Mouse (Mus musculus) megakaryocyte, adult 5-6 weeks (primary cell): ENCODE measurements around the gene Brip1. TPM values are rescaled to one million over a fixed set of nuclear protein-coding genes. Genes with fewer than 3 reads are reported as not detected.

ENCODE experiments used
- ATAC-seq: 2 replicates; pipeline ENCODE4 v1.8.0; 2016; ENCODE audit warnings: mild to moderate bottlenecking, inconsistent platforms; ENCODE audit not compliant: poor library complexity, severe bottlenecking
- total RNA-seq, 2 experiments: library from RNA; stranded (forward) in 1 of 2; stranded (reverse) in 1 of 2; fragments of 153-499, 151-499 nt in 1 of 2; fragments of 221-1000, 200-1000 nt in 1 of 2; gene quantifications; 2 replicates each; pipeline versions ENCODE4 v1.2.3 to v1.2.4; 2015 to 2017

Brip1 gene
- total RNA-seq, 2 experiments from 2014 or later: 20.7 to 23.5 TPM

DNA sequence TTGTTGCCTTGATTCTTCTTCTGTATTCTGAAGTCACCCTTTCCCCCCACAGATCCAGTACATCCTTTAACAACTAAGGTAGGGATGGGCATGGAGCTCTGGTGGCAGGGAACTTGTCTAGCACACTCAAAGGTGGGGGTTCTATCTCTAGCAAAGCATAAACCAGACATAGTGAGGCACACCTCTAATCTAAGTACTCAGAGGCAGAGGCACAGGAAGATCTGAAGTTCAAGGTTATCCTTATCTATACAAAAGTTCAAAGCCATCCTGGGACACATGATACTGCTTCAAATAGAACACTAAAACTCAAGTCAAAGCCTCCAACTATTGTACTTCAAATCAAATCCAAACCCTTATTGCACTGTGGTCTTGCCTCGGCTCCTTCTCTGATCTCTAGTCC lies 85.0 kb downstream of the Brip1 start:
- no peak for ATAC-seq

DNA sequence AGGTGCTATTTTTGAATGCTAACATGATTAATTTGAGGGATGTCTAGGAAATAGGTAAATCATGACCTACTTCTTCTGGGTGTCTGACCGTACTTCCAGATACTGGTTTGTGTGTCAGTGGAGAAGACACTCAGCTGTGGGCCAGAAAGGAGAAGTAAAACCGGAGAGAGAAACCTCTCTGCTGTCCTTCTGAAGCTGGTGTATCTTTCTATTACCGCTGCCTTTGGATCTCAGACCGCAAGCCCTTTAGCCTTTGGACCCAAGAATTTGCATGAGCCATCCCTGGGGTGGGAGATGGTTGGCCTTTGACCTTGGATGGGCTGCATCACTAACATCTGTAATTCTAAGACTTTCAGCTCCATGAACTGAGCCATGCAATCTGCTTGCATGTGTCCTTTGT lies 93.7 kb downstream of the Brip1 start:
- no peak for ATAC-seq

DNA sequence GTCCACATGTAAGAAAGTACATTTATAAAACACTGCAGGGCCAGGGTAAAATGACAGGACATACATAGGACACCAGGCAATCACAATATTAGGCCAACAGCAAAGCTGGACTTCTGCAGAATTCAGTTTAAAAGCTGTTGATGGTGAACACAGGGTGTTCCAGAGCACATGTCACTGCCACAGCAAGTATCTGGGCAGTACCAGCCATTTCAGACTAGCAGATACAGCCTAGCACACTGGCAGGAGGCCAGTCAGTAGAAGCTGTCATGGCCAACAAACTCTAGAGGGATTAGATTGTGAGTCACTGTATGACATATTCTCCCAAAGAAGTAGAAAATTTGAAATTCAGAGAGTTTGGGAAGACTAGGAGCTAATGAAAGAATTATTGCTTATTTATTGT lies 94.4 kb downstream of the Brip1 start:
- no peak for ATAC-seq

DNA sequence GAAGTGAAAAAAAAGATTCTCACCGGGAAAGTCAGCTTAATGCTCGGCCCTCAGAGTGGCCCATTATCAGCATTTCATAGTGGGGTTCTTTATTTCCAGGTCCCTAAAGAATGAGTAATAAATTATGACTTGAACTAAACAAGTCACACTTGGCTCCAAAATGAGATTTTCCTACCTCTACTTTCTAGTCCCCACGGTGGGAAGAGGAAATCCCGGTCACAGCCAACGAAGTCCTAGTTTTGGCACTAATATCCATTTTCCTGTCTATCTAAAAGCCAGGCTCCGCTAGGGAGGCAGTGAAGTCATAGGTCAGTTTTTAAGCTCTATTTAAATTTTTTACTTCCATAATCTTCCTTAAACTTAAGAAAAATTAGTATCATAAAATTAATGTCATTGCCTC lies 99.8 kb downstream of the Brip1 start:
- no peak for ATAC-seq

DNA sequence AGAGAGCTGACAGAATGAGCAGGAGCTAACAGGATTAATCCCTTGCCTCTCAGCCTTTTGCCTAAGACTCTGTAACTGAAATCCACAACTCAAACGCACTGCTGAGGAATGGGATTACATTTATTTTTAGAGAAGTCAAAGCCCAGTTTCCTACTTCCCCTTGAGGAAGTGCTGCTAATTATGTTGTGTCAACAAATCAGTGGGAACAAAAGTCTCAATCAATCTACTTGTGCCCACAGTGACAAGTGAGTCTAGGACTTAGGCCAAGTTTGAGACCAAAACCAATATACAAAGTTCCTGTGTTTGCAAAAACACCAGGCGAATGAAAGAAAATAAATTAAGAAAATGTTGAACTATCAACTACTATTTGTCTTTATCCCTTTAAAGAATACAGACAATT lies 101.7 kb downstream of the Brip1 start:
- ATAC-seq: no peak

DNA sequence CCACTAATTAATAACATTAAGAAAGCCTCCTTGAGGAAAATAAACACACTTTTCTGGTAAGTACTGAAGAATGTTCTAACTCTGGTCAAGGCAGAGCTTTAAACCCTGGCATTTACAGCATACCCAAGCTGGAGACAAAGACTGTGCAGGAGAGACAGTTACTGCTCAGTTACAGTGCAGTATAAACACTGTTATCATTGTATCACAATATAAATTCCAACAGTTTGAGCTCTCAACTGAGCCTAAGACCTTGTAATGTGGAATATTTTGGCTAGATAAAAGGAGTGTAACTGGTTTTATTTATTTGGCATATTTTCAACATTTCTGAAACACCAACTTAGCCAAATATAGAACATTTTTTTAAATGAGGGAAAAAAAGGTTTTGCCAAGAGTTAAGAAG lies 112.2 kb downstream of the Brip1 start:
- no peak for ATAC-seq

DNA sequence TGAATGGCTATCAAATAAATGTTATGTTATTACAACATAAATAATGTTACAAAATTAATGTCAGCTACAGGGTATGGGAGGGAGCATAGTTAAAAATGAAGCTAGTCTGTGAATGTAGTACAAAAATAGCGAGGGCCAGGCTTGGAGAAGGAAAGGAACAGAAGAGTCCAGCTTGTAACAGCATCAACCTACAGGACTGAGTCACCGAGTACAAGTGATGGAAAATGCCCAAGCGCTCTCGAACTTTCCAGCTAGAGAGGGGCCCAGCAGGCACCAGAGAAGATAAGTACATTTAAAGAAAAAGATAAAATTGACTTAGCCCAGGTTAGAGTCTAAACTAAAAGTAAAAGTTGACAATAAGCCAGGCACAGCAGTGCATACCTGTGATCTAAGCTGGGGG lies 116.5 kb downstream of the Brip1 start:
- ATAC-seq: no peak

DNA sequence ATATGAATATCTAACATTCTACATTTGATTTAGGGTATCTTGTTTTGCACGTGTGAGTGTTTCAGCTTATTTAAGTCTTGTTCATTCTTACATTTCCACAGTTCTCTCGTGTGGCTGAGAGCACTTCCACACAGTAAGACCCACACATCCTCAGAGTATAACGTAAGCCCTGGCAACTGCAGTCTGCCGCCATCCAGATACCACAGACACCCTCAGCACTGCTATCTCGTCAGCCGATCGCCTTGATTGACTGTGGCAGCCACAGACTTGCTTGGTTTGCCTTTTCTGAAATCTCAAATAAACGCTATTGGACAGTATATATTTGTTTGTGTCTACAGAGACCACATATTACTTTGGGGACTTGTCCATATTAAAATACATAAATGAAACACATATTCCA lies 123.0 kb downstream of the Brip1 start:
- no peak for ATAC-seq

DNA sequence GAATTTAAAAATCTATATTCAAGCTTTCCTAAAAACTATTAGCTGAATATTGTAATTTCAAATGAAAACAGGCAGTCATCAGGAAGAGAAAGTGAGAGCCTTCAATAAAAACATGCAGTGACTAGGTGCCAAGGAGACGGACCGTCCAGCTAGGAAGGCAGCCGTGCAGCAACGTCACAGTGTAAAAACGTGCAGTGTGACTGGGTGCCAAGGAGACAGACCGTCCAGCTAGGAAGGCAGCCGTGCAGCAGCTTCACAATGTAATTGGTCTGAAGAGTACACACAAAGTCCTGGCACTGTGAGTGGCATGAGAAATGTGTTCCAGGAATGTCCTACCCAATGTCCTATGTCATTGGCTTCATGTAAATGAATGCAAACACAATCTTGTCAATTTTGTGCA lies 124.0 kb downstream of the Brip1 start:
- no peak for ATAC-seq

DNA sequence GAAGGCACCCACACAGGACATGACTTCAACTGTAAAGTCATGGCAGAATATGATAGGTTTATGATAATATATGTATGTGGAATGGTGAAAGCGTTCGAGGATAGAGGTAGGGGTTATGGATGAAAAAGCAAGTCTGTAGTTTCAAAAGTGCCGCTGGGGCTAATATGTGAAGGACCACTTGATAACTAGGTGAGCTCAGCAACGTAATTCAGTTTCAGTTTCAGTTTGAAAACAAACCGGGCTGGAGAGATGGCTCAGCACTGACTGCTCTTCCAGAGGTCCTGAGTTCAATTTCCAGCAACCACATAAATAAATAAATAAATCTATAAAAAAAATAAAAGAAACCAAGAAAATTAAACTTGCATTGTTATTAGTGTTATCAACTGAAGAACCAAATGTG lies 124.6 kb downstream of the Brip1 start:
- no peak for ATAC-seq

DNA sequence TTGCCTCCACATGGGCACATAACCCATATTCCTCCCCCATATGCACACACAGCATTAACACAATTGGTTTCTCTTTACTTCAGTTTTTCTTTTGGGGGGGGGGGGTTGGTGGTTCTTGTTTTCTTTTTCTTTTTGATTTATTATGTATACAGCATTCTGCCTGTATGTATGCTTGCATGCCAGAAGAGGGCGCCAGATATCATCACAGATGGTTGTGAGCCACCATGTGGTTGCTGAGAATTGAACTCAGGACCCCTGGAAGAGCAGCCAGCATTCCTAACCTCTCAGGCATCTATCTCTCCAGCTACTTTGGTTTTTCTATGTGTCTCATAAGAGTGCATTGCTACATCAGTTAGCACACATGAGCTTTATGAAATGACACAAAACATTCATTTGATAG lies 125.6 kb downstream of the Brip1 start:
- ATAC-seq: no peak

DNA sequence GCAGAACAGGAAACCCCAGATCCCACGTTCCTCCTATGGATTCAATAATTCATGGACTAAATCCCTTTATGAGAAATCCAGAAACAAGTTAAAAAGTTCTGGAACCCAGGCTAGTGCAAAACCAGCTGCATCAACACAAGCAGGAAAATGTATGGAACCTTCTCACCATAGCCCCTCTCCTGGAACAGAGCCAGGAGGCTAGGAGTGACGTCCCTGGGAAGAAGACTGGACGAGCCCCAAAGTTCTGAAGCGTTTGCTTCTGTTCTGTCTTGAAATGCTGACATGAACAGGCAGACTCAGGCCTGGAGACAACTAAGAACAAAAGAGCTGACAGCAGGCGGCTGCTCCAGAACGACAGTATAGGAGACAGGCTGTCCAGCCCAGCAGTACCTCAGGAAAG lies 132.3 kb downstream of the Brip1 start:
- ATAC-seq: no peak

DNA sequence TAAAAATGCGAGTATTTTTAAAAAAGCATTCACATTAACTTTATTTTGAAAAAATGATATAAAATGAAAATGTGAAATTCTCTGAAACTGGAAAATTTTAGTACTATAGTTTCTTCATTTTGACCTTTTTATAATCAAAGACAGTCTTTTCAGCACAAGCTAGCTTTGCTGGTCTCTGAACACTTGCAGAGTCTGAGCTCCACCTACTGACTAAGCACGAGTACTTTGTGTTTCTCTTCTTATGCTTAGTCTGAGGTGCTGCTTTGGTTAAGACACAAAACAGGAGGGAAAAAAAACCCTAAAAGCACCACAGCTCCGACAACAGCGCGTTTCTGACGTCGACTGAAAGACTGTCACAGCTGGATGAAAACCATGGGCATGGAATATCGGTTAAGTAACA lies 133.8 kb downstream of the Brip1 start:
- no peak for ATAC-seq

DNA sequence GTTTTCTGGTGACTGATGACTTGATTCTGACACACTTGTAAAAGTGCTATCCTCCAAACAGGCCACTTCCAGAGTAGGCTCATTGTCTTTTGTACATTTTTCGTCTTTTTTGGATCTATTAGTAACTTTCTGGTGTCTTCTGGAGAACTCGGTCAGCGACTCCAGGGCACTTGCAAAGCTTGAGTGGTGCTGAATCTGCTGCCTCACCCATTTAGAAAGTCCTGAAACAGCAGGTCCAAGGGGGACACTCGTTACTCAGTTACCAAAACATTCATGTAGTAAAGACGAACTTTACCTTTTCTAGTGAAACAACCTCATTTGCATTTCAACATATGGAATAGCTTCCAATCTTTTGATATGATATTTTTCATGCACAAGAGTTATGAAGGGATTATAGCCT lies 136.1 kb downstream of the Brip1 start:
- no peak for ATAC-seq

DNA sequence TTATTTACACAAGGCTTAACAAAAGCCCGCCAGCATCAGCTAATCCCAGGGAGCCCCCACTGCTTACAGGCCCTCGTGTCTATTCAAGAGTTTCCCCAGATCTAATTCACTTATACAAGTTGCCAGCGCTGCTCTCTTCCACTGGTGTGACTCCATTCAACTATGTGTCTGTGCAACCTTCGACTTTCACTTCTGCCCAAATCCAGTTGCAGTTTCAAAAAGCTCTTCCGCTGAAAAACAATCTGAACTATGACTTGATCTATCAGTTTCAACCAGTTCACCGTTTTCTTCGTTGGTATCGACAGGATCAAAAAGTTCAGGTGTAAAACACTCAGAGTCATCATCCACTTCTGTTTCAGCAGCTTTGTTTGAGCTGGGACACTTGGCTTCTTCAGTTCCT lies 139.8 kb downstream of the Brip1 start:
- ATAC-seq: no peak

DNA sequence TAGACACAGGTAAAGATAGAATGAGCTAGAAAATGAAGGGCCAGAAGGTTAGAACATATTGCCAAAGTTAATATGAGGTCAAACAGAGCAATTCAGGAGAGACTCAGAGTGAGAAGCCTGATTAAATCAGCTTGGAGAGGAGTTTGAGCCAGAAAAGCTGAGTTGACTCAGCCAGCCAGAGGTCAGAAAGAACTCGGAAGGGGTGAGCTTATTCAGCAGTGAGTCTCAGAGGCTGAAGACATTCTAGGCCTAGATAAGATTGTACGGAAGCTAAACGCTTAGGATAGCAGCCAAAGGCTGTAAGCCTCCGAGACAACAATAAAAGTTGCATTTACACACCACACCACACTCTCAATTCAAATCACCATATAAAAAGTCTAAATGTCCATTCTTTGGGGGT lies 141.9 kb downstream of the Brip1 start:
- ATAC-seq: no peak

DNA sequence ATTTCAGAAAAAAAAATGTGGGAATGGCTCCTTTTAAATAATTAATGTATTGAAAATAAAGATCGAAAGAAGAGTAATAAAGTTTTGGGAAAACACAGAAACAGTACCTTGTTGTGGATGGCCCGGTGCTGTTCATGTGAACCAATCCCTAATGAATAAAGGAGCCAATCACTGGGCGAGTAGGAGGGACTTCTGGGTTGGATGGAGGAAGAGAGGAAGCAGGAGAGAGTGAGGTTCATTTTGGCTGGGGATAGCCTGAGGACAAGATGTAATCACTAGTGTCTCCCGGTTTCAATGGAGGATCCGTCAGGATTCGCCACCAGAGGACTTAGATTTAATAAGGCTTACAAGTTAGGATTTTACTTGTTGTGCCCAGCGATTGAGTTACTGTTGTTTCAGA lies 145.2 kb downstream of the Brip1 start:
- no peak for ATAC-seq

DNA sequence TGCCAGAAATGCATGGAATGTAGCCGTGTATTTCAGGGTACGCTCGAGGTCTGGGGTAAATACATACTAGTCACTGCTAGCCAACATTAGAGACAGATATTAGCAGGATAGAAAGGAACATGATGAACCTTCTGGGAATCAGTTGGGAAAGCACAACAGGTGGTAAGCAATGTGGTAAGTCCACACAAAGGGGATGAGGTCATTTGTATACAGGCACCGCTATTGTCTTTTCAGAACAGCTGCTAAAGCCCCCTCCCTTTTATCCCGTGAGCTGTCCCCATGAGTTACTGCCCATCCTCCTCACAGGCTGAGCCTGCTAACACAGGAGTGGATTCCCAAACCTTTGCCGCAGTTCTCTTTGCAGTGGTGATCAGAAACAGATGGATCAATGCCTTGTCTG lies 149.6 kb downstream of the Brip1 start:
- no peak for ATAC-seq

DNA sequence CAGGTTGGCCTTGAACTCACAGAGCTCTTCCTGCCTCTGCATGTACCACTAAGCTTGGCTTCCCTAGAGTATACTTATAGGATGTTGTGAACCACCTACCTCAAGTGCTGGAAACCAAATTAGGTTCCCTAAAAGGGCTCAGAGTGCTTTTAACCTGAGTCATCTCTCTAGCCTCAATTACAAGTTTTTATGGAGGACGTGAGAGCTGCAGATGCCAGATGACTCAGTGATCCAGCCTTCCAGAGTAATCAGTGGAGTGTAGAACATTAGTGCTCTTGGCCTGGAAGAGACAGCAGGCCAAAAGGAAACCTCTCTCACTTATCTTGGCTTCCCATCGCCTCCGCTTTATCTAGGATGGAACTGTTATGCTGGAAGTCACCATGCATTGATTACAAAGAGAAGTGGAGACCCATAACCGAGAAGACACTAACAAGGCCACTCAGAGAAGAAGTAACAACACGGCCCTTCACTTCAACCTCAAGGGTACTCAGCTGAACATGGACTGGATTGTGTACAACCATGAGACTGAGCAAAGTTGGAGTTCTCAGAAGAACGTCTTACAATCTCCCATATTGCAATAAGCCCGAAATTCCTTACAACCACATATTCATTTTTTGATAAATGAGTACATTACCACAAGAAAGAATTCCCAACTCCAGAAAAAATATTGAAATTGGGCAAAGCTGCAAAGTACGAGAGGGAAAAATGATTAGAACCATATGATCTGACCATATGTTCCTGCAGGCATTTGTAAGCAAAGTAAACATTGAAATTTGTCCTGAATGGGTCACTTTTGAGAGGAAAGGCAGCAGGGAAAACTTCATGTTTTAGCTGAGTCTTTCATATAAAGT lies 150.3 kb downstream of the Brip1 start:
- ATAC-seq: no peak

DNA sequence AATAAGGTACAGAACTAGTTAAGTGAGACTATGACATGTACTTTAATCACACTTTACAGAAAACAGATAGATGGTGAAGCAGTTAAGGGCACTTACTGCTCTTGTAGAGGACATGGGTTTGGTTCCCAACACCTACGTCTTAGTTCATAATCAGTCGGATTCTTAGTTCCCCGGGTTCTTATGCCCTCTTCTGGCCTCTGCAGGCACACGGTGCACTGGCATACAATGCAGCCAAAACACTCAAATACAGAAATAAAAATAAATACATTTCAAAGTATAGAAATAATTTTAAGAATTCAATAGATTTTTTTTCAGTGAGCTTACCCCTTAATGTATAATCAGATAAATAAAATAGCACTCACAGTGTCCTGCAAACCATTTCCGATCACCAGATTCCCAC lies 161.0 kb downstream of the Brip1 start:
- ATAC-seq: no peak

DNA sequence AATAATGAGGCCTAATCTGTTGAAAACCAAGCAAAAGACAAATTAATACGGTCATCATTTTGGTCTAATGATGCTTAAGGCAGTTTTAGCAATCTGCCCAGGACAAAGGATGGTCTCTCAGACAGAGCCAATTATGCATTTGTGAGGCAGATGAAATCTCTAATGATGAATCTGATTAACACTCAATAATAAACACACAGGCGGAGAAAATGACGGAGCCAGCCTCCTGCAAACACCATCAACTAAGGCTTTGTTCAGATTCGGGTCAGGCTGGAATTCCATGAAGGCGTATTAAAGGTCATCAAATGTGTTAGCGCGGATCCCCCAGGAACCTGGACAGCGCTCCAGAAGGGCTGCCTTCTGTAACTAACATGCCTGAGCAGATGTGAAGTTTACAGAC lies 161.6 kb downstream of the Brip1 start:
- ATAC-seq: no peak

DNA sequence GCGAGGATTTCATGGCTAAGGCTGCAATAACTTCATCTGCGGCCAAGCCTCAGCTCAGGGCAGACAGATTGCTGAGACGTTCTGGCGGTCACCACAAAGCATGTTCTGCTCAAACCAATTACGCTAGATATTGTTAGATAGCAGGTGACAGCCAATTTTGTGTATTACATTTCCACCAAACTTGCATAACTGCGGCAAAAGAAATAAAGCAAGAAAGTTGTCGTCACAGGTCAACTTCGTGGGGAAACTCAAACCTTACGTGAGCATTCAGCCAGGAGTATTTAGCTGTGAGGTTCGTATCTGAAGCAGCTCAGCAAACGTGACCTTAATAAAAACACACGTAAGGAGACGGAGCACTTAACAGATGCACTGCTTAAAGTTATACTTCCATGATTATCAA lies 162.3 kb downstream of the Brip1 start:
- ATAC-seq: no peak

DNA sequence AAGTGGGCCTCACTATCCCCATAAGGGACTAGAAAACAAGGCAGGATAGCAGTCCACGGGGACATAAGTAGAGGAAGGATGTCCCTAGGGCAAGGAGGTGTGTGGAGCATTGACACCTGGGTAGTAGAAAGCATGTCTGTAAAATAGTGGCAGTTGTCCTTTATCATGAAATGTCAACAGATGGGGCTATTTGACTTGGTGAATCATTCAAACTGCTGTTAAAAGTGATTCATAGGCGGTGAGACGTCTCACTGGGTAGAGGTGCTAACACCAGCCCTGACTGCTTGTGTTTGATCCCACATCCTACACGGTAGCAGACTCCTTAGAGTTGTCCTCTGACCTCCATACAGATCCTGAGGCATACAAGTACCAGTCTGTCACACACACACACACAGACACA lies 168.1 kb downstream of the Brip1 start:
- no peak for ATAC-seq
